In genomic region chr16:84778431-84778830, GRCm38 (mm10) we compare ENCODE assay signal across 24 mouse cellular contexts. TPM values are rescaled to one million over a fixed set of nuclear protein-coding genes. Genes with fewer than 3 reads are reported as not detected.
DNase-seq lines count a peak whose midpoint lies in the region; ATAC-seq and TF ChIP-seq lines count a peak whose summit lies in the region.
"Had no signal": no experiment of that assay in that cellular context is flagged by ENCODE, and none has a peak within 500 bp of the region (broad histone marks: within the 10 kb centered on the region; RNA-seq: fewer than 3 reads in every experiment).

No protein-coding gene starts in this region.

- no peak for TF ChIP-seq CTCF in heart, adult 2 months (IDR thresholded peaks at IDR 0.05)
- TF ChIP-seq CTCF in ES-Bruce4 (IDR thresholded peaks at IDR 0.05; ENCODE audit: low read depth, low read length): no peak

- 77% methylated on average over 6 of the region's 6 CpGs for WGBS in heart, adult 2 months

- ATAC-seq in cerebellum, adult (ENCODE audit: insufficient number of reproducible peaks, low FRiP score, low TSS enrichment): no peak
- ATAC-seq: CD4-positive, CD25-positive, alpha-beta regulatory T cell, adult 4 months; forebrain, embryonic 13.5 days; forebrain, embryonic 16.5 days; hindbrain, postnatal 0 days; inflammation-experienced regulatory T-cells, adult 6 months; intestine, embryonic 16.5 days had no signal

- peaks cover 8% of the 10 kb centered on the region for H3K79me2 ChIP-seq in heart, adult 2 months (replicated peaks; ENCODE audit: control insufficient read depth, insufficient read depth, low read length)

- H3K9ac ChIP-seq in heart, adult 2 months (ENCODE audit: low read depth, low read length): no peak overlapping the region
- H3K9ac ChIP-seq in ES-Bruce4 (ENCODE audit: low read depth, poor library complexity, severe bottlenecking): peak overlapping the region; percentile 31; the same call in 1 of the 2 replicates
- H3K9ac ChIP-seq: forebrain, embryonic 13.5 days; heart, embryonic 12.5 days; heart, embryonic 15.5 days; hindbrain, embryonic 14.5 days had no signal

- no peaks in the 10 kb centered on the region for H3K27me3 ChIP-seq in heart, adult 2 months (ENCODE audit: control insufficient read depth, insufficient read depth, low read length)
- no peaks in the 10 kb centered on the region for H3K27me3 ChIP-seq in ES-Bruce4 (ENCODE audit: control insufficient read depth, insufficient read depth, low read length, poor library complexity, severe bottlenecking)
- H3K27me3 ChIP-seq: forebrain, embryonic 13.5 days; heart, embryonic 12.5 days; heart, embryonic 15.5 days had no signal

- peaks cover 44% of the 10 kb centered on the region for H3K36me3 ChIP-seq in heart, adult 2 months (ENCODE audit: control insufficient read depth, insufficient read depth, low read length)
- peaks cover 16% of the 10 kb centered on the region for H3K36me3 ChIP-seq in ES-Bruce4 (ENCODE audit: control insufficient read depth, insufficient read depth, low read length, poor library complexity, severe bottlenecking)
- H3K36me3 ChIP-seq: heart, embryonic 12.5 days; heart, embryonic 15.5 days had no signal

- no peak for TF ChIP-seq EP300 in heart, adult 2 months (IDR thresholded peaks at IDR 0.05; ENCODE audit: insufficient read depth, low read depth, low read length)
- TF ChIP-seq EP300 in ES-Bruce4 (IDR thresholded peaks at IDR 0.05; ENCODE audit: insufficient read depth, low read depth, low read length): no peak

- H3K4me3 ChIP-seq in heart, adult 2 months: no peak overlapping the region
- no peak overlapping the region for H3K4me3 ChIP-seq in ES-Bruce4 (ENCODE audit: low read depth, low read length)
- no peak overlapping the region for H3K4me3 ChIP-seq in brown adipose tissue, adult 24 weeks (ENCODE audit: insufficient read depth, low read depth, low read length)
- H3K4me3 ChIP-seq: forebrain, embryonic 10.5 days; forebrain, embryonic 13.5 days; heart, embryonic 12.5 days; heart, embryonic 15.5 days had no signal

- peaks cover 7% of the 10 kb centered on the region for H3K4me1 ChIP-seq in heart, adult 2 months (ENCODE audit: control insufficient read depth, insufficient read depth, low read length)
- H3K4me1 ChIP-seq in ES-Bruce4 (ENCODE audit: control insufficient read depth, insufficient read depth, low read length): peaks cover 6% of the 10 kb centered on the region
- peaks cover 4% of the 10 kb centered on the region; the same call in 1 of the 2 replicates for H3K4me1 ChIP-seq in brown adipose tissue, adult 24 weeks (ENCODE audit: control insufficient read depth, insufficient read depth, insufficient read length, low read length)
- H3K4me1 ChIP-seq: heart, embryonic 12.5 days had no signal

- no peaks in the 10 kb centered on the region for H3K9me3 ChIP-seq in ES-Bruce4 (replicated peaks; ENCODE audit: control insufficient read depth, insufficient read depth, low read length, poor library complexity, severe bottlenecking)
- H3K9me3 ChIP-seq: forebrain, embryonic 13.5 days; heart, embryonic 15.5 days had no signal

- H3K27ac ChIP-seq in heart, adult 2 months: peak overlapping the region; percentile 43; the same call in 1 of the 2 replicates
- H3K27ac ChIP-seq in ES-Bruce4 (ENCODE audit: insufficient read depth, low read length): peak overlapping the region; percentile 98
- H3K27ac ChIP-seq in brown adipose tissue, adult 24 weeks (replicated peaks; ENCODE audit: low read depth, low read length): 0 out of 2 replicates have a peak overlapping the region, but pooled peaks have one; percentile 18
- H3K27ac ChIP-seq: forebrain, embryonic 10.5 days; forebrain, embryonic 13.5 days; heart, embryonic 15.5 days; hindbrain, embryonic 14.5 days; hindbrain, postnatal 0 days had no signal

- intact Hi-C loops in heart, adult 2 months (cut with DNase I): no loop called here
- intact Hi-C loops in heart, postnatal 36 days (cut with DNase I): no loop called here

- no peak for DNase-seq in heart, adult 2 months
- no peak for DNase-seq in heart, postnatal 36 days
- DNase-seq in thymus, adult 18-20 months: no peak
- DNase-seq: adrenal gland, adult 2 months; adrenal gland, postnatal 14 days; cerebellum, adult 18-20 months; cerebellum, adult 9-10 months; cerebellum, postnatal 14 days; gastrocnemius, postnatal 14 days; heart, postnatal 10 days; heart, postnatal 4 days had no signal

- TF ChIP-seq POLR2A in heart, adult 2 months (IDR thresholded peaks at IDR 0.05; ENCODE audit: insufficient read depth, low read depth, low read length): no peak
- TF ChIP-seq POLR2A in ES-Bruce4 (IDR thresholded peaks at IDR 0.05; ENCODE audit: insufficient read depth, low read length): no peak

RNA-seq across cellular contexts. Expression of gene Jam2, which starts 4.5 kb away (rescaled TPM):
- total RNA-seq in heart, adult 2 months (2021): 10 to 100 TPM; 77.9 to 81.0 TPM
- polyA plus RNA-seq in heart, adult 2 months (2012; rRNA removed): 55.4 and 91.2 TPM in 2 replicates
- total RNA-seq in heart, postnatal 36 days (2021): 10 to 100 TPM; 73.3 to 74.4 TPM
- 43.5 and 52.7 TPM in 2 replicates for polyA plus RNA-seq in ES-Bruce4 (2011; ENCODE audit: insufficient read depth, insufficient read length, low read depth, missing spikeins)
- polyA plus RNA-seq in brown adipose tissue, adult 24 weeks (2012; ENCODE audit: insufficient read depth, insufficient read length, missing spikeins): 26.8 and 36.1 TPM in 2 replicates

RNA-seq across cellular contexts. Expression of gene Mrpl39, which starts 42.9 kb away (rescaled TPM):
- 10 to 100 TPM; 37.7 to 42.4 TPM for total RNA-seq in heart, adult 2 months (2021)
- 24.0 and 34.8 TPM in 2 replicates for polyA plus RNA-seq in heart, adult 2 months (2012; rRNA removed)
- total RNA-seq in heart, postnatal 36 days (2021): 10 to 100 TPM; 39.5 to 45.6 TPM
- polyA plus RNA-seq in ES-Bruce4 (2011; ENCODE audit: insufficient read depth, insufficient read length, low read depth, missing spikeins): 50.1 and 53.2 TPM in 2 replicates
- 79.8 and 83.8 TPM in 2 replicates for polyA plus RNA-seq in brown adipose tissue, adult 24 weeks (2012; ENCODE audit: insufficient read depth, insufficient read length, missing spikeins)

RNA-seq across cellular contexts. Expression of gene Gabpa, which starts 56.3 kb away (rescaled TPM):
- total RNA-seq in heart, adult 2 months (2021): 10 to 100 TPM; 41.3 to 42.6 TPM
- polyA plus RNA-seq in heart, adult 2 months (2012; rRNA removed): 10.4 and 22.1 TPM in 2 replicates
- total RNA-seq in heart, postnatal 36 days (2021): 10 to 100 TPM; 37.0 to 47.7 TPM
- polyA plus RNA-seq in ES-Bruce4 (2011; ENCODE audit: insufficient read depth, insufficient read length, low read depth, missing spikeins): 116 and 127 TPM in 2 replicates
- 45.9 and 68.9 TPM in 2 replicates for polyA plus RNA-seq in brown adipose tissue, adult 24 weeks (2012; ENCODE audit: insufficient read depth, insufficient read length, missing spikeins)

RNA-seq across cellular contexts. Expression of gene Atp5j, which starts 57.0 kb away (rescaled TPM):
- total RNA-seq in heart, adult 2 months (2021): 1,000 to 10,000 TPM; 1,617 to 1,909 TPM
- 665 and 1,027 TPM in 2 replicates for polyA plus RNA-seq in heart, adult 2 months (2012; rRNA removed)
- total RNA-seq in heart, postnatal 36 days (2021): 1,000 to 10,000 TPM; 1,830 to 1,915 TPM
- polyA plus RNA-seq in ES-Bruce4 (2011; ENCODE audit: insufficient read depth, insufficient read length, low read depth, missing spikeins): 402 and 421 TPM in 2 replicates
- 659 and 718 TPM in 2 replicates for polyA plus RNA-seq in brown adipose tissue, adult 24 weeks (2012; ENCODE audit: insufficient read depth, insufficient read length, missing spikeins)

Comparison
In these comparisons a context has a peak if more than half of its experiments do, and no peak if none do; other contexts are left out.
1. H3K27ac ChIP-seq: peak in every context shown above with its lines; median percentile 98 in ES-Bruce4; 43 in heart, adult 2 months; 18 in brown adipose tissue, adult 24 weeks.